Mouse (Mus musculus): Measurements from ENCODE around the gene Ifitm6.

DNA sequence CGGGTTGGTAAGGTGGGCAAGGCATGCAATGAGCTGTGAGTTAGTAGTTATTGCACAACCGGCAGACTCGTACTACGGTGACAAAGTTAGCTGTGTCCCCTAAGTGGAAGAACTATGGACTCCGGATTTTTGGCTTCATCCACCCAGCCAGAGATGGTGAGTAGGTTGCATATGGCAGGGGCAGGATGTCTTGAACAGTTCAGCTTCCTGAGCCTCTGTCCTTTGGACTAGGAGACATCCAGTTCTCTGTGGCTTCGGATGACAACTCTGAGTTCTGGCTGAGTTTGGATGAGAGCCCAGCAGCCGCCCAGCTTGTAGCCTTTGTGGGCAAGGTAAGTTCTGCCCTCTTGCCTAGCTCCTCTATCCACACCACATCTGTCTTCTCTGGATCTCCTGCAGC lies 46.9 kb upstream of the Ifitm6 start:
- no peak for TF ChIP-seq CTCF (IDR thresholded peaks at IDR 0.05; ENCODE audit: low read depth)
- no peak for TF ChIP-seq EP300 (IDR thresholded peaks at IDR 0.05; ENCODE audit: low read depth)

Data from liver, postnatal 0 days (tissue).